Mouse (Mus musculus) lung, postnatal 0 days (tissue): Measurements from ENCODE around the gene Inhbc. TPM values are rescaled to one million over a fixed set of nuclear protein-coding genes. Genes with fewer than 3 reads are reported as not detected.
"Not testable (repeated sequence)": the region's sequence is repeated elsewhere in the genome, so short reads cannot be mapped to it uniquely, and the experiment has no call there.

Experiments
- ATAC-seq: fragments of 200-750 bp; cut with Nextera tagmentation; 2 replicates; pipeline ENCODE4 v1.8.0; 2017; ENCODE audit warnings: moderate library complexity
- DNase-seq: peaks from one replicate; pipeline ENCODE4 v3.0.0-alpha.2; 2016; ENCODE audit warnings: low spot score
- H3K27ac ChIP-seq: fragments of 300-500 bp; sonication (generic); 2 replicates; pipeline ENCODE4 v1.5.1; 2014; ENCODE audit warnings: antibody characterized with exemption, mild to moderate bottlenecking, low read length, mixed read lengths
- H3K27me3 ChIP-seq: fragments of 300-500 bp; sonication (generic); replicated peaks from 2 replicates; pipeline ENCODE4 v1.6.1; 2014; ENCODE audit warnings: low read length, mixed read lengths; ENCODE audit not compliant: insufficient read depth
- H3K36me3 ChIP-seq: fragments of 300-500 bp; sonication (generic); 2 replicates; pipeline ENCODE4 v1.6.1; 2014; ENCODE audit warnings: low read length, mixed read lengths; ENCODE audit not compliant: insufficient read depth
- H3K4me1 ChIP-seq: fragments of 300-500 bp; sonication (generic); 2 replicates; pipeline ENCODE4 v1.6.1; 2014; ENCODE audit warnings: antibody characterized with exemption, low read depth, low read length, mixed read lengths; ENCODE audit not compliant: insufficient read depth
- H3K4me2 ChIP-seq: fragments of 300-500 bp; sonication (generic); replicated peaks from 2 replicates; pipeline ENCODE4 v1.6.1; 2014; ENCODE audit warnings: low read depth, mild to moderate bottlenecking, low read length, moderate library complexity, mixed read lengths
- H3K4me3 ChIP-seq: fragments of 300-500 bp; sonication (generic); 2 replicates; pipeline ENCODE4 v1.5.1; 2014; ENCODE audit warnings: low read depth, low read length
- H3K9ac ChIP-seq: fragments of 300-500 bp; sonication (generic); replicated peaks from 2 replicates; pipeline ENCODE4 v1.6.1; 2014; ENCODE audit warnings: low read depth, mild to moderate bottlenecking
- H3K9me3 ChIP-seq: fragments of 300-500 bp; sonication (generic); 2 replicates; pipeline ENCODE4 v1.6.1; 2016; ENCODE audit warnings: low read length, mixed read lengths
- CTCF ChIP-seq: IDR thresholded peaks from 2 replicates; pipeline ENCODE4 v1.5.1; 2016; ENCODE audit warnings: antibody characterized with exemption, mild to moderate bottlenecking
- EP300 ChIP-seq: IDR thresholded peaks from 2 replicates; pipeline ENCODE4 v1.6.1; 2016; ENCODE audit warnings: antibody characterized with exemption, mild to moderate bottlenecking, control low read depth
- WGBS: fragments of 180-500 bp; shearing (Covaris S2); extraction: QIAGEN DNeasy Blood & Tissue Kit; methylation state at CpG from one replicate; pipeline ENCODE4 v1.1.7; 2014; 5-methylcytosine and 5-hydroxymethylcytosine counted together
- polyA plus RNA-seq: library from polyadenylated mRNA; unstranded; fragments of >200 nt; fragmentation: Nextera tagmentation; extraction: Ambion mirVana; gene quantifications from 2 replicates; pipeline ENCODE4 v1.2.1, GENCODE M21; 2015

Inhbc gene
- polyA plus RNA-seq, 1 experiment from 2014 or later, result not detected

DNA sequence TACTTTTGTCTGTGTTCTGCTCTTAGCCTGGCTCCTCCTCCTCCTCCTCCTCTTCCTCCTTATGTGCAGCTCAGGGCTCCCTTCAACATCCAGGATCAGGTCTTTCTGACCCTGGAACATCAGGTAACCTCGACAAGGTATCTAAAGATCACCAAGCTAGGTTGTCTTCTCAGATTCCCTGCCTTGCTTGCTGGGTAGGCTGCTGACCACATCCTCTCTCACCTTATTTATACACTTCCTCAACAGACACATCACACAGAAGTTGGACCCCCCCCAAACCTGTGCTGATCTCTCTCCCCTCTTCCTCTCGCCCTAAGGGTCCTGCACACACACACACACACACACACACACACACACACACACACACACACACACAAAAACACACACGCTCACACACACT is 48.6 kb downstream of the Inhbc start, which contains the start of gene Arhgap9:
Gene Arhgap9, plus strand, starts transcription at position 344 of the 400 bp plus-strand sequence.
- Histone ChIP-seq H3K27ac (no peak within 1 kb of the TSS), H3K36me3 (no peaks in the 10 kb centered on the region), H3K27me3 (peaks cover 30% of the 10 kb centered on the region), H3K9ac (no peak within 1 kb of the TSS), H3K9me3 (no peaks in the 10 kb centered on the region), H3K4me2 (no peak within 1 kb of the TSS; the same call in 1 of the 2 replicates), H3K4me3 (no peak within 1 kb of the TSS), H3K4me1 (peaks cover 7% of the 10 kb centered on the region)
- WGBS, result 78% methylated on average over 3 of the region's 3 CpGs
- DNase-seq, result no peak
- TF ChIP-seq CTCF, result no peak
- no peak for ATAC-seq

DNA sequence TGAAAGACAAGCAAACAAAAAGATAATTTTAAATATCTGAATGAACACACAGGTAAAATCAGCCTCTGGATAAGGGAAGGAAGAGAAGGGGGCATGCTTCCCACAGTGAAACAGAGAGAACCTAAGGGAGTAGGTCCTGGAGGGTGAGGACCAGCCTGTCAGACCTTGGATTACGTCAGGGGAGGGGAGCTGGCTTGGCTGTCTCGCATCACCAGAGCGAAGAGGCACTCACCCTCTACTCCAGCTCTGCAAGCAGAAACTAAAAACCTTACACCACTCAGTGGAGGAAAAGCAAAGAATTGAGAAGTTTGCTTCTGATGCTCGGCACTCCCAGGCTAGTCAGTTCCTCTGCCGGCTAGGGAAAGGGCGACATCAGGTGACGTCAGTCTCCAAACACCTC is 50.3 kb downstream of the Inhbc start:
- ATAC-seq (no peak), DNase-seq (no peak)
- Histone ChIP-seq H3K9me3 (no peaks in the 10 kb centered on the region), H3K4me1 (no peaks in the 10 kb centered on the region), H3K27ac (no peak overlapping the region), H3K9ac (no peak overlapping the region), H3K4me3 (no peak overlapping the region), H3K27me3 (peaks cover 16% of the 10 kb centered on the region; the same call in 1 of the 2 replicates), H3K4me2 (no peak overlapping the region), H3K36me3 (no peaks in the 10 kb centered on the region)
- no peak for TF ChIP-seq EP300
- no peak for TF ChIP-seq CTCF
- WGBS, result 58% methylated on average over 7 of the region's 7 CpGs

DNA sequence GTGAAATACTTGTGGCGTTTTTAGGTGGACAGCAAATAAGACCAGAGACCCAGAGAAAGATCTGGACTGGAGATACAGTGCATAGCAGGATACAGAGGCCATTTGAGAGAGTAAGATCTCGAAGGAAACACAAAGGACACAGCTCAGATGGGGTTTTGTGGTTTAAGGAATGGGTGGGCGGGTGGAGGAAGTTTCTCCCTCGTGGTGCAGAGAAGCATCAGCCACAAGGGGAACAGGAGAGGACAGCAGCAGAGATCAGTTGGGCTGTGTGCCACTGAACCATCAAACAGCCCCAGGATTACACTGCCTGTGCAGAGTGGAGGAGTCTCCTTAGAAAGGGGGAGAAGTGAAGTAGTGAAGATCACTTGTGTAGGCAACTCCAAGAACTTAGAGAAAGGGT is 52.2 kb downstream of the Inhbc start:
- no peak overlapping the region for H3K9ac ChIP-seq
- no peaks in the 10 kb centered on the region for H3K9me3 ChIP-seq
- no peak for DNase-seq
- ATAC-seq, result no peak
- no peaks in the 10 kb centered on the region for H3K4me1 ChIP-seq
- no peak overlapping the region for H3K4me3 ChIP-seq
- no peak overlapping the region for H3K27ac ChIP-seq
- no peaks in the 10 kb centered on the region for H3K27me3 ChIP-seq
- WGBS, result 35% methylated on average over 4 of the region's 4 CpGs
- H3K36me3 ChIP-seq, result no peaks in the 10 kb centered on the region
- no peak overlapping the region for H3K4me2 ChIP-seq
- TF ChIP-seq EP300 (no peak), CTCF (no peak)

DNA sequence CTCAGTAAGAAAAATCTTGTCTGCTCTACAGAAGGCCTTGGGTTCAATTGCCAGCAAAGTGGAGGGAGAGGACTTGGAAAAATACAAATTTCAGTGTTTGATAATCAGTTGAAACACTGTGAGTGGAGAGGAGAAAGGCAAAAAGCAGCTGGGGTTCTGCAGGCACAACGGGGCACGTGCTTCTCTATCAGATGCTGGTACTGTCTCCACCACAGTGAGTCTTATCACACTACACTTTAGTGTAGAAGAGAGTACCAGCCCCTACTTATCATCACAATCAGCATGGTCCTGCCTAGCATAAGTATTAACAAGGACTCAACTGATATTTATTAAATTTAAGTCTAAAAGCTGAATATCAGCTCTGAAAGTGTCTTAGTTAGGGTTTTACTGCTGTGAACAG is 53.0 kb downstream of the Inhbc start:
- Histone ChIP-seq H3K27ac (no peak overlapping the region), H3K9ac (no peak overlapping the region), H3K27me3 (no peaks in the 10 kb centered on the region), H3K4me3 (no peak overlapping the region), H3K4me2 (no peak overlapping the region), H3K4me1 (no peaks in the 10 kb centered on the region), H3K36me3 (no peaks in the 10 kb centered on the region), H3K9me3 (no peaks in the 10 kb centered on the region)
- 67% methylated on average over 2 of the region's 2 CpGs for WGBS
- ATAC-seq (no peak), DNase-seq (no peak)
- TF ChIP-seq CTCF (no peak), EP300 (no peak)

DNA sequence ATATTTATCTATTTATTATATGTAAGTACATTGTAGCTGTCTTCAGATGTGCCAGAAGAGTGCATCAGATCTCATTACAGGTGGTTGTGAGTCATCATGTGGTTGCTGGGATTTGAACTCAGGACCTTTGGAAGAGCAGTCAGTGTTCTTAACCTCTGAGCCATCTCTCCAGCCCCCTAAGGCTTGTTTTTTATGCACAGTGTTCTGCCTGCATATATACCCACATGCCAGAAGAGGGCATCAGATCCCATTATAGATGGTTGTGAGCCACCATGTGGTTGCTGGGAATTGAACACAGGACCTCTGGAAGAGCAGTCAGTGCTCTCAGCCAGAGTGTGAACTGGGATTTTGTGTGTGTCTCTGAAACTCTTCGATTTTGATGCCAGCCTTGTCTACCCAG is 55.3 kb downstream of the Inhbc start:
- not testable (repeated sequence) for H3K4me1 ChIP-seq, ATAC-seq, H3K27ac ChIP-seq, H3K4me2 ChIP-seq, H3K4me3 ChIP-seq, H3K36me3 ChIP-seq, H3K9me3 ChIP-seq, DNase-seq, H3K9ac ChIP-seq, H3K27me3 ChIP-seq
- 0 out of 2 replicates have a peak, but pooled peaks have one; percentile 6 for TF ChIP-seq CTCF
- 65% methylated on average over 1 of the region's 1 CpGs for WGBS

DNA sequence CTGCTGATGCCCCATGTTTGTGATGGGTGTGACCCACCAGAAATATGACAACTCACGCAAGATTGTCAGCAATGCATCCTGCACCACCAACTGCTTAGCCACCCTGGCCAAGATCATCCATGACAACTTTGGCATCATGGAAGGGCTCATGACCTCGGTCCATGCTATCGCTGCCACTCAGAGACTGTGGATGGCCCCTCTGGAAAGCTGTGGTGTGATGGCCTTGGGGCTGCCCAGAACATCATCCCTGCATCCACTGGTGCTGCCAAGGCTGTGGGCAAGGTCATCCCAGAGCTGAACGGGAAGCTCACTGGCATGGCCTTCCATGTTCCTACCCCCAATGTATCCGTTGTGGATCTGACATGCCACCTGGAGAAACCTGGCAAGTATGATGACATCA is 56.7 kb downstream of the Inhbc start:
- WGBS, result 83% methylated on average over 5 of the region's 5 CpGs
- DNase-seq, ATAC-seq: not testable (repeated sequence)

DNA sequence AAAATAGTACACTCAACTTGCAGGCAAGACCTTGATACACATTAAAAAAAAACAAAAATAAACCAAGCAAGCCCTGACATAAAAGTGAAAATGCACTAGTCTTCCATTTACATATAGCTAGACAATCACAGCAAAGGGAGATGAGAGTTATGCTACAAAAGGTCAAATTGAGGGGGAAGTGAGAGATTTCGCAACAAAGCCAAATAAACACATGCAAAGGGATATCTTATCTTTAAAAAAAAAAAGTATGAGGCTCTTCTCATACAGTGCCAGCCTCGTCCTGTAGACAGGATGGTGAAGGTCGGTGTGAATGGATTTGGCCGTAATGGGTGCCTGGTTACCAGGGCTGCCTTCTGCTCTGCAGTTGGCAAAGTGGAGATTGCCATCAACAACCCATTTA is 57.4 kb downstream of the Inhbc start:
- Histone ChIP-seq H3K27me3 (no peaks in the 10 kb centered on the region), H3K4me3 (no peak overlapping the region), H3K9ac (no peak overlapping the region), H3K9me3 (no peaks in the 10 kb centered on the region), H3K27ac (no peak overlapping the region), H3K36me3 (peaks cover 3% of the 10 kb centered on the region; the same call in 1 of the 2 replicates), H3K4me2 (no peak overlapping the region), H3K4me1 (0 out of 2 replicates have a peak, but pooled peaks cover 3% of the 10 kb centered on the region)
- TF ChIP-seq CTCF, result no peak
- no peak for TF ChIP-seq EP300
- no peak for ATAC-seq
- DNase-seq, result peak; percentile 21
- WGBS, result 52% methylated on average over 4 of the region's 4 CpGs

More for the DNA sequence above, 56.7 kb downstream of the Inhbc start:
- not testable (repeated sequence) for H3K36me3 ChIP-seq, H3K27ac ChIP-seq, H3K4me2 ChIP-seq, H3K4me1 ChIP-seq, H3K9ac ChIP-seq, H3K9me3 ChIP-seq, H3K4me3 ChIP-seq, H3K27me3 ChIP-seq
